Mouse (Mus musculus) heart, postnatal 4 days (tissue): ENCODE data around the gene Arpp21. TPM values are rescaled to one million over a fixed set of nuclear protein-coding genes. Genes with fewer than 3 reads are reported as not detected.

Source experiments
- DNase-seq: peaks from one replicate; pipeline ENCODE4 v3.0.0; 2021
- total RNA-seq, 2 experiments: library from RNA; stranded (reverse); gene quantifications; 2 replicates each; pipeline ENCODE4 v1.2.3; 2021

The Arpp21 gene
- 1 to 10 TPM; 2.4 to 4.6 TPM for total RNA-seq

DNA sequence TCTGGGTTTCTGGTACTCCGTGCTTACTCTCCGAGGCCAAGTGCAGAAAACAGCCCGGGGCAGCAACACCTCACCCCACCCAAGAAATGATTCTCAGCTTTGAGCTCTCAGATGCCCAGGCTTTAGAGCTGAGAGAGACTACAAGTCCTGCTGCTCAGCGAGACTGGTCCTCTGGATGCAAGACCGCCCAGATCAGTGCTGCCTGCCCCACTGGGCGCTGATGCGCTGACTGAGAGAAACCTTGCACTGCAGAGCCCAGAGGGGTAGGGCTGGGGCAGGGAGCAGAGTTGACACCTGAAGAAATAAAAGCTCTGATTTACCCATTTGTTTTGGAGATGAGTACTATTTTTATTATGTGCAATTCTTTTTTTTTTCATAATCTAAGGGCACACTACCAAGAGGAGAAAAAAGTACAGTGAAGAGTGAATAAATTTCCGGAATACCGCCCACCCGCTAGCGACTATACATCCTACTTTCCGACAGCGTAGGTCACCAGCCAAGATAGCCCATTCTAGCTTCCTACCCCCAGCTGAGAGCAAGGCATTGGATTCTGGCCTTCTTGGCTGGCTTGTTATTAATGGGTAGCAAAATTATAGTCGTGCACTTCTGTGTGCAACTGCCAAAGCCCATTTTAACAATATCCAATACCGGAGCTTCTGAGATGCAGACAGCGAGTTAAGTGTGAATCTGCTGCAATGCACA is at the start of gene Arpp21:
TSS of gene Arpp21 (minus strand) at position 243 of the 702 bp plus-strand sequence.
- DNase-seq: no peak

DNA sequence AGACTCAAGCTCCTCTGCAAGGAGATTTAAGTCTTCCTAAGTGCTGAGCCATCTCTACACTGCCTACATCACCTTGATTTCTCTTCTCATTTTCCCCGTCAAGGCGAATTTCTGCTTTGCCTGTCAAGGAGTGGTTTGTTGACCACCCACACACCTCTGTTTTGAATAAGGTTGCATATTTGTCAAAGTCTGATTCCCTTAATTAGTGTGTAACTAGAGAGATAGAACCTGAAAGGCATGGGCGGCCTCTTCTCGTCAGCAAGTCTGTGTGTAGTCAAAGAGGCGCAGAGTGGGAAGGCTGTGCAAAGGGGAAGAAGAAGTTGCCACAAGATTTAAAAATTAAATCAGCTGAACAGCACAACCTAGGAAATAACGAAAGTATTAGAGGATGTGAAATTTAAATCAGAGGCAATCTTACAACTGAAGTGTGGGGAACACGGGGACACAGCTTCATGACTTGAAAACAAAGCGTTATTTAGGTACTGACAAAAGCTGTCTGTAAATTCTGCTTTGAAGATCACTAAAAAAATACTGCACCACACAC is 36.8 kb upstream of the Arpp21 start:
- no peak for DNase-seq

GRCm38 (mm10) chr9:112264982-112265641 is 29.4 kb upstream of the Arpp21 start:
- no peak for DNase-seq

GRCm38 (mm10) chr9:112261986-112262901 is 26.5 kb upstream of the Arpp21 start:
- DNase-seq: no peak

DNA sequence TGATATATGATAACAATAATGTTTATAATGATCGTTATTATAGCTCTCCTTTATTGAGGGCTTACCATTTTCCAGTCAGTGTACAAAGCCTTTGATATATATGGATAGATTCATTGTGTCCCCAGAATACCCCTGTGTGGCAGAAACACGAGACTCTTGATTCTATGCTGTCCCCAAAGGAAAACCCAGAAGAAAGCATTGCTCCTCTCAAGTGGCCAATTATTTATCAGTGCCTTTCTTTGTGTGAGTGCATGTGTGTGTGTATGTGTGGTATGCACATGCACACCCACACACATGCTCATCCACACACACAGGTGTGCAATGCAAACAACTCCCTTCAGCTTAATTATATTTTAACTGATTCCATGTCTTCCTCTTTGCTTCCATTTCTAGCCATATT is 25.8 kb upstream of the Arpp21 start:
- DNase-seq: no peak

- no peak for DNase-seq
Measured at GRCm38 (mm10) chr9:112260696-112261095, 25.0 kb upstream of the Arpp21 start.

DNA sequence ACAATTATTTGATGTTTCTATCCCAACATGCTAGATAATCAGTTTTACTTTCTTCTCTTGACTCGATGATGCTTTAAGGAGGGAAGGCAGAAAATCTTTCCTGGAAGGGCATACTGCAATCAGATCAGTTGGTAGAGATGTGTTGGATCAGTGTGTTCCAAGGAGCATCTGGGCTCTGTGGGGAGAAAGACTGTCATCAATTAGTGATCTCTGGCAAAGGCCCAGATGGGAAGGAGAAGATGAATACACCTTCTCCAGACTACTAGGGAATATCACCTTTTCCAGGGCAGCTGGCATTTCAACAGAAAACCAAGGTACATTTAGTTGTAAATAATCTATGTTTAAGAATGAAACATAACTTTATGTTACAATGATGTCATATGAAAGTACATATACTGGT is 22.8 kb upstream of the Arpp21 start:
- no peak for DNase-seq

DNA sequence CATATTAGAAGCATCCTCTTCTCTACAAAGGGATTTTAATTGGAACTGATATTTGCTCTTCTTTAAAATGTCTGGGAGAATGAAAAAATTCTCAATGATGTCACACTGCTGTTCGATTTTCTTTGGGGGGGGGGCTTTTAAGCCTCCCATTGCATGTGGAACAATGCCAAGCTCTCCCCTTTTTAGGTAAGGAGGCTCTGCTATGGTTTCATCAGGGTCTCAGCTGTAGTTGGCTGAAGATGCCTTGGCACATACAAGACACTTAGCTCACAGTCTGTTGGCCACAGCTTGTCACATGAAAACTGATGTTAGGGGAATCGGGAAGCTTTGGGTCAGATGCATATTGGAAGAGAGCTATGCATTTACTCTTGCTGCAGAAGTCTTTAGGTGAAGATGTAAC is 20.2 kb upstream of the Arpp21 start:
- no peak for DNase-seq

GRCm38 (mm10) chr9:112253730-112254129 is 18.0 kb upstream of the Arpp21 start:
- DNase-seq: no peak

- DNase-seq: no peak
Measured at GRCm38 (mm10) chr9:112251857-112252256, 16.1 kb upstream of the Arpp21 start.

GRCm38 (mm10) chr9:112251339-112251738 is 15.6 kb upstream of the Arpp21 start:
- no peak for DNase-seq

- no peak for DNase-seq
Measured at GRCm38 (mm10) chr9:112249753-112250152, 14.0 kb upstream of the Arpp21 start.

- no peak for DNase-seq
Measured at GRCm38 (mm10) chr9:112247183-112247582, 11.4 kb upstream of the Arpp21 start.

GRCm38 (mm10) chr9:112238168-112238567 is 2.4 kb upstream of the Arpp21 start:
- no peak for DNase-seq

DNA sequence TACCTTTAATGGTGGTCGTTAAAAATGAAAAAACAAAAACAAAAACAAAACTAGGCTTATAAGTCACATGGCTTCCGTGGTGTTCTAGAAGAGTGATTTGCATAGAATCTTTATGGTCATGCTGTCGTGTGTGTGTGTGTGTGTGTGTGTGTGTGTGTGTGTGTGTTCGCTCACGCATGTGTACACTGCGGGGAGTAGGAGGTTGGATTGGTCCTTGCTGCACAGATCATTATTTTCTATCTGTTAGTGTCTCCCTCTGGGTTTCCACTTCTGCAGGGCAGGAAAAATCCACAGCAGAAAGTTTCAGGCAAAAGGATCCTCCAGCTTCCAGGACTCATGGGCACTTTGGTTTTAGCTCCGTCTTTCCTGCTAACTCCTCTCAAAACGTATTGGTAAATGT is 813 bp upstream of the Arpp21 start:
- no peak for DNase-seq

- peak; percentile 42 for DNase-seq
Measured at GRCm38 (mm10) chr9:112235041-112235695, 570 bp downstream of the Arpp21 start.

GRCm38 (mm10) chr9:112234505-112235024 is 1.2 kb downstream of the Arpp21 start:
- DNase-seq: no peak

GRCm38 (mm10) chr9:112233822-112234504 is 1.8 kb downstream of the Arpp21 start:
- no peak for DNase-seq

DNA sequence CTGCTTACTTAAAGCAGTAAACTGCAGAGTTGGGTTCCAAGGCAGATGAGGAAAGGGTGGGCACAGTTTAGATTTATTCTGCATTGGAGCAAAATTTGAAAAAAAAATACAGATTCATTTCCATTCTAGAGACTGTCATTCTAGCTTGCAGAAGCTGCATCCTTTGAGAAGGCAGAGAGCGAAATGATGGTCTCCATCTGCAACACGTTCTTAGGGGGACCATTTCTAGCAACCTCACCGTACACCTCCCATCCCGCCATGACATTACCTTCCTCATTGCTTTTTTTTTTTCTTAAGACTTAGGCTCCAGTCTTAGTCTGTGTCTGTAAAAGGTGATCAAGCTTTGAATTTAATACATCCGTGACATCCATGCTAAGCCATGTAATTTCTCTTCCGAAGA is 2.4 kb downstream of the Arpp21 start:
- DNase-seq: no peak

- no peak for DNase-seq
Measured at GRCm38 (mm10) chr9:112231935-112232575, 3.7 kb downstream of the Arpp21 start.

- DNase-seq: no peak
Measured at GRCm38 (mm10) chr9:112231383-112231782, 4.4 kb downstream of the Arpp21 start.
